Mouse (Mus musculus) kidney, embryonic 14.5 days (tissue): Measurements from ENCODE around the gene Zfp239. TPM values are rescaled to one million over a fixed set of nuclear protein-coding genes. Genes with fewer than 3 reads are reported as not detected.
"Not testable (repeated sequence)": the region's sequence is repeated elsewhere in the genome, so short reads cannot be mapped to it uniquely, and the experiment has no call there.

Experiments used
- ATAC-seq: fragments of 200-750 bp; cut with Nextera tagmentation; 2 replicates; pipeline ENCODE4 v1.8.0; 2017; ENCODE audit warnings: moderate number of reproducible peaks, mild to moderate bottlenecking, moderate TSS enrichment, moderate library complexity; ENCODE audit not compliant: low FRiP score, low TSS enrichment
- H3K27ac ChIP-seq: fragments of 300-500 bp; sonication (generic); 2 replicates; pipeline ENCODE4 v1.5.1; 2014; ENCODE audit warnings: low read depth, mild to moderate bottlenecking, low read length, moderate library complexity, mixed read lengths
- H3K27me3 ChIP-seq: fragments of 300-500 bp; sonication (generic); 2 replicates; pipeline ENCODE4 v1.6.1; 2014; ENCODE audit warnings: mild to moderate bottlenecking, low read length; ENCODE audit not compliant: control insufficient read depth, insufficient read depth
- H3K36me3 ChIP-seq: fragments of 300-500 bp; sonication (generic); 2 replicates; pipeline ENCODE4 v1.6.1; 2014; ENCODE audit warnings: low read length, mixed read lengths; ENCODE audit not compliant: control insufficient read depth, insufficient read depth
- H3K4me1 ChIP-seq: fragments of 300-500 bp; sonication (generic); 2 replicates; pipeline ENCODE4 v1.6.1; 2014; ENCODE audit warnings: low read length, mixed read lengths; ENCODE audit not compliant: control insufficient read depth, insufficient read depth
- H3K4me2 ChIP-seq: fragments of 300-500 bp; sonication (generic); replicated peaks from 2 replicates; pipeline ENCODE4 v1.6.1; 2014; ENCODE audit warnings: low read depth, mild to moderate bottlenecking, low read length
- H3K4me3 ChIP-seq: fragments of 300-500 bp; sonication (generic); 2 replicates; pipeline ENCODE4 v1.5.1; 2014; ENCODE audit warnings: mild to moderate bottlenecking, low read length
- H3K9ac ChIP-seq: fragments of 300-500 bp; sonication (generic); 2 replicates; pipeline ENCODE4 v1.6.1; 2014; ENCODE audit warnings: low read depth, mild to moderate bottlenecking, low read length, moderate library complexity
- H3K9me3 ChIP-seq: fragments of 300-500 bp; sonication (generic); 2 replicates; pipeline ENCODE4 v1.6.1; 2016; ENCODE audit warnings: low read length; ENCODE audit not compliant: control insufficient read depth
- WGBS: fragments of 180-500 bp; shearing (Covaris S2); extraction: QIAGEN DNeasy Blood & Tissue Kit; methylation state at CpG from one replicate; pipeline ENCODE4 v1.1.7; 2014; 5-methylcytosine and 5-hydroxymethylcytosine counted together
- polyA plus RNA-seq: library from polyadenylated mRNA; unstranded; fragments of >200 nt; fragmentation: Nextera tagmentation; extraction: Ambion mirVana; gene quantifications from 2 replicates; pipeline ENCODE4 v1.2.1, GENCODE M21; 2014

The Zfp239 gene
- polyA plus RNA-seq, 1 experiment from 2014 or later = 10.0 TPM

DNA sequence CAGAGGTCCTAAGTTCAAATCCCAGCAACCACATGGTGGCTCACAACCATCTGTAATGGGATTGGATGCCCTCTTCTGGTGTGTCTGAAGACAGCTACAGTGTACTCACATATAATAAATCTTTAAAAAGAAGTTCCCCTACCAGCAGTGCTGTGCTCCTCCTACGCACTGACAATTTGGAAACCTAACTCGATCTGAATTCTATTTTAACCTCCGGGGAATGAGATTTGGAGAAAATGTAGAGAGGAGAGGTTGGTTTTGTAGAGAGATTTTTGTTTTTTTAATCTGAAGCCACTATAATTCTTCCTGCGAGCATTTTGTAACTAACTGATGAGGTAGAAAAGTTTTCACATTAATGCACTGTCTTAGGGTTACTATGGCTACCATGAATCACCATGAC, 15.2 kb upstream of the Zfp239 start:
- WGBS = 93% methylated on average over 4 of the region's 4 CpGs
- H3K4me1 ChIP-seq = not testable (repeated sequence)
- peaks cover 52% of the 10 kb centered on the region for H3K36me3 ChIP-seq

DNA sequence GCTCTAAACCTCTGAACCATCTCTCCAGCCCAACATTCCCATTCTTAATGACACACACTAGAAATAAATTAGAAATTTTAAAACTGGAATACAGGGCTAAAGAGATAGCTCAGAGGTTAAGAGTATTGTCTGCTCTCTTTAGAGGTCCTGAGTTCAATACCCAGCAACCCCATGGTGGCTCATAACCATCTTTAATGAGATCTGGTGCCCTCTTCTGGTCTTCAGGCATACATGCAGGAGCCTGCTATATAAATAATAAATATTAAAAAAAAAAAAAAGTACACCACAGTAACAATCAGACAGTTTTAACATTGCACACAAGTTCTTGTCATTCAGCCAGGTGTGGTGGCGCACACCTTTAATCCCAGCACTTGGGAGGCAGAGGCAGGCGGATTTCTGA, 14.1 kb upstream of the Zfp239 start:
- no peaks in the 10 kb centered on the region for H3K4me1 ChIP-seq
- no peak overlapping the region for H3K4me2 ChIP-seq
- ATAC-seq = no peak
- H3K27me3 ChIP-seq = no peaks in the 10 kb centered on the region
- H3K4me3 ChIP-seq = no peak overlapping the region
- H3K36me3 ChIP-seq = peaks cover 52% of the 10 kb centered on the region
- H3K27ac ChIP-seq = no peak overlapping the region
- H3K9ac ChIP-seq = no peak overlapping the region
- WGBS = 98% methylated on average over 2 of the region's 2 CpGs
- H3K9me3 ChIP-seq = no peaks in the 10 kb centered on the region

More for the DNA sequence above, 15.2 kb upstream of the Zfp239 start:
- not testable (repeated sequence) for H3K4me2 ChIP-seq, H3K27me3 ChIP-seq, H3K4me3 ChIP-seq, H3K9me3 ChIP-seq, ATAC-seq, H3K9ac ChIP-seq, H3K27ac ChIP-seq

DNA sequence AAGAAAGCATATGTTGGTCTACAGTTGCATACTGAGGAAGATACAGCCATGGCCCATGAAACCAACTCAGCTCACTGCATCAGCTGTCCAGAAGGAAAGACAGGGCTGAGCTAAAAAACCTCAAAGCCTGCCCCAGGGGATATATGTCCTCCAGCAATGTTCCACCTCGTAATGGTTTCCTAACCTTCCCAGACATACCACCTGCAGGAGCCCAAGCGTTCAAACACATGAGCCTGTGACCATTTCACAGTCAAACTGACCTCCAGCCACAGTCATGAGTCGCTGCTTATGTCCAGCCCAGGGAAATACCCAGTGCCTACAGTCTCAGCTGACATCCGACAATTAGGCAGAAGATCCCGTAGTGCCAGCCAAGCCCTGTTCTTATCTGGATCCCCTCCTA, 13.3 kb upstream of the Zfp239 start:
- Histone ChIP-seq H3K9me3 (no peaks in the 10 kb centered on the region), H3K36me3 (peaks cover 48% of the 10 kb centered on the region), H3K4me2 (no peak overlapping the region), H3K4me3 (no peak overlapping the region), H3K4me1 (no peaks in the 10 kb centered on the region), H3K27me3 (no peaks in the 10 kb centered on the region), H3K27ac (no peak overlapping the region), H3K9ac (no peak overlapping the region)
- WGBS = 91% methylated on average over 5 of the region's 5 CpGs
- ATAC-seq = no peak

DNA sequence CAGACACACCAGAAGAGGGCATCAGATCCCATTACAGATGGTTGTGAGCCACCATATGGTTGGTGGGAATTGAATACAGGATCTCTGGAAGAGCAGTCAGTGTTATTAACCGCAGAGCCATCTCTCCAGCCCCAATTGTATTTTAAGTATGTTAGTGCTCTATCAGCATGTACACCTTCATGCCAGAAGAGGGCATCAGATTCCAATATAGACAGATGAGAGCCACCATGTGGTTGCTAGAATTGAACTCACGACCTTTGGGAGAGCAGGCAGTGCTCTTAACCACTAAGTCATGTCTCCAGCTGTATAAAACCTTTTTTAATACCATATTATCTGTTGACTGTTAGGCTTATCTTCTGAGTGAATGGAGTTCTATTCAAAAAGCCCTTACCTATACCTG, 10.2 kb upstream of the Zfp239 start:
- Histone ChIP-seq H3K4me2 (no peak overlapping the region), H3K27ac (no peak overlapping the region), H3K9ac (no peak overlapping the region), H3K4me1 (no peaks in the 10 kb centered on the region), H3K36me3 (peaks cover 16% of the 10 kb centered on the region; the same call in 1 of the 2 replicates), H3K9me3 (no peaks in the 10 kb centered on the region), H3K27me3 (no peaks in the 10 kb centered on the region), H3K4me3 (no peak overlapping the region)
- no peak for ATAC-seq
- 58% methylated on average over 2 of the region's 2 CpGs for WGBS

DNA sequence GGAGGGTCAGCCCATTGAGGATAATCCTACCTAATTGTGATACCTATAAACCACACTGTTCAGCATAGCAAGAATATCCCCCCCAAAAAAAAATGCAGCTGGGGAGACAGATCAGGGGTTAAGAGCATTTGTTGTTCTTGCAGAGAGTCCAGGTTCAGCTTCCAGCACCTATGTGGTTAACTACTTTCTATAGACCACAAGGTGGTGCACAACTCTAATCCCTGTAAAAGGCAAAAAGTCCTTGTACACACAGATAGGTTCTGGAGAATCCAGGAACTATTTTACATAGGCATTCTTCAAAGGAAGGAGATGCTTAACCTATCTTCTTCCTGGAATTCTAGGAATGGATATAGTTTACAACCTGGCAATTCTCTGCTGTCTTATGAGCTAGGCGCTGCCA, 3.9 kb upstream of the Zfp239 start:
- Histone ChIP-seq H3K9me3 (no peaks in the 10 kb centered on the region), H3K36me3 (no peaks in the 10 kb centered on the region), H3K27ac (no peak overlapping the region), H3K27me3 (no peaks in the 10 kb centered on the region), H3K4me2 (no peak overlapping the region), H3K4me3 (no peak overlapping the region), H3K9ac (no peak overlapping the region), H3K4me1 (no peaks in the 10 kb centered on the region)
- 87% methylated on average over 1 of the region's 1 CpGs for WGBS
- 0 out of 2 replicates have a peak, but pooled peaks have one; percentile 52 for ATAC-seq

DNA sequence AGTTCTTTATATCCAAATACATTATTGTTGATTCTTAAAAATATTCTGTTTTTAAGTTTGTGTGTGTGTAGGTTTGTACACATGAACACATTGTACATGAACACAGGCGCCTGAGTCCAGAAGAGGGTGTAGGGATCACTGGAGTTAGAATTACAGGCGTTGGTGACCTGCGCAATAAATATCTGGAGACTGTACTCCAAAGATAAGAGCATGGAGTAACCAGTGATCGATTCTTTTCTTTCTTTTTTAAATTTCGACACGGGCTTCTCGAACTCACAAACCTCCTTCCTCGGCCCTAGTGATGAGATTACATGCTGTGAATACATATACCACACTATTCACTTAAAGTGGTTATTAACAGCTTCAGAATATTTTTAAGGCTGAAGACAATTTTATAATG, 565 bp downstream of the Zfp239 start:
- 0 out of 2 replicates have a peak, but pooled peaks cover 4% of the 10 kb centered on the region for H3K4me1 ChIP-seq
- H3K36me3 ChIP-seq = no peaks in the 10 kb centered on the region
- H3K27me3 ChIP-seq = no peaks in the 10 kb centered on the region
- no peak overlapping the region for H3K9ac ChIP-seq
- no peak overlapping the region; the same call in 1 of the 2 replicates for H3K4me3 ChIP-seq
- ATAC-seq = peak; percentile 2; the same call in 1 of the 2 replicates
- 78% methylated on average over 8 of the region's 8 CpGs for WGBS
- no peak overlapping the region for H3K27ac ChIP-seq
- peak overlapping the region; percentile 92 for H3K4me2 ChIP-seq
- H3K9me3 ChIP-seq = no peaks in the 10 kb centered on the region

DNA sequence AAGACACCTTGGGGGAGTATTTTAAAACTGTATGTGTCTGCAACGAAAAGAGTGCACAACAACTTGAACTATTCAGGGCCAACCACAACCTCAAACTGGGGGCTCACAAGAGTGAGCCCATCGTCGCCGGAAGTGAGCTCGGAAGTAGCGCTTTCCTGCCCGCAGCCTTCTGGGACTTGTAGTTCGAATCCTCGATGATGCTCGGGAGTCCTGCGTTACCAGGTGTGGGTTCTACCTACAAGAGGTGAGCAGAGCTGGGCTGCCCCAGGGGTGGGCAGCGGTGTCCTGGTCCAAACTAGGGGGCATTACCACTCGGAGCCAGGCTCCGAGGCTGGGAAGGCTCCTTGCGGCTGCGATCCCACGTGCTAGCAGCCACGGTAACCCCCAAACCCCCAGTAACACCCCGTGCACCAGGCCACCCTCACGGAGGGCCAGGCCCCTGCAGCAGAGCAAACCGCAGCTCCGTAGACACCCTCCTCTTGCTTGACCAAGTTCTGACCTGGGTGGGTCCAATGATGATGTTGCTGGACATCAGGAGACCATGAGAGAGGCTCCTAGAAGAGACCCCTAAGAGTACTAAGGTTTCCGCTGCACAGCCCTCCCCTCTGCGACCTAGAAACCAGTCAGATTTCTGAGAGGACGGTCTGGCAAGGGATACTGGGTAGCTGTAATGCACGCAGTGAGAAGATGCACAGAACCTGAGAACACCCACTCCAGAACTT, 1.2 kb downstream of the Zfp239 start:
- H3K4me3 ChIP-seq = peak overlapping the region; percentile 80
- ATAC-seq = peak; percentile 83
- H3K4me2 ChIP-seq = peak overlapping the region; percentile 92
- H3K36me3 ChIP-seq = no peaks in the 10 kb centered on the region
- H3K9ac ChIP-seq = peak overlapping the region; percentile 70
- no peaks in the 10 kb centered on the region for H3K9me3 ChIP-seq
- 0 out of 2 replicates have a peak, but pooled peaks cover 4% of the 10 kb centered on the region for H3K4me1 ChIP-seq
- WGBS = 3% methylated on average over 26 of the region's 26 CpGs
- no peaks in the 10 kb centered on the region for H3K27me3 ChIP-seq
- no peak overlapping the region for H3K27ac ChIP-seq

DNA sequence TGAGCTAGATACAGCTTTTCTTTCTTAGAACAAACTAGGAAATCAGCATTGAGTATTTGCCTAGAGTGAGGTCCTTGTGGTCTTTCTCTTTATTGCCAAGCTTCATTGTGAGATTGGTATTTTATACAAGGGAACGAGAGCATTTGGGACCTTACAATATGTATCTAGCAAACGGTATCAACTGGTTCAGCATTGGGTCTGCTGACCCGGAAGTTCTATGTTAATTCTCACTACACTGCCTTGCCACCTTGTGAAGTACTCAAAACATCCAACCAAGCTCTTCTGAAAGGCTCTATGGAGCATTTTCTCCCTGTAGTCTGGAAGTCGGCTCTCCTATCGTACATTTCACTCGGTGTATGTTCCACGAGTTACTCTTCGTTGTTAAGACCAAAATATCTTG, 1.9 kb downstream of the Zfp239 start:
- 96% methylated on average over 8 of the region's 8 CpGs for WGBS
- H3K4me3 ChIP-seq = peak overlapping the region; percentile 80; the same call in 1 of the 2 replicates
- H3K36me3 ChIP-seq = no peaks in the 10 kb centered on the region
- H3K27me3 ChIP-seq = no peaks in the 10 kb centered on the region
- H3K4me1 ChIP-seq = 0 out of 2 replicates have a peak, but pooled peaks cover 4% of the 10 kb centered on the region
- H3K9ac ChIP-seq = peak overlapping the region; percentile 70; the same call in 1 of the 2 replicates
- ATAC-seq = no peak
- H3K9me3 ChIP-seq = no peaks in the 10 kb centered on the region
- H3K4me2 ChIP-seq = peak overlapping the region; percentile 92
- no peak overlapping the region for H3K27ac ChIP-seq

DNA sequence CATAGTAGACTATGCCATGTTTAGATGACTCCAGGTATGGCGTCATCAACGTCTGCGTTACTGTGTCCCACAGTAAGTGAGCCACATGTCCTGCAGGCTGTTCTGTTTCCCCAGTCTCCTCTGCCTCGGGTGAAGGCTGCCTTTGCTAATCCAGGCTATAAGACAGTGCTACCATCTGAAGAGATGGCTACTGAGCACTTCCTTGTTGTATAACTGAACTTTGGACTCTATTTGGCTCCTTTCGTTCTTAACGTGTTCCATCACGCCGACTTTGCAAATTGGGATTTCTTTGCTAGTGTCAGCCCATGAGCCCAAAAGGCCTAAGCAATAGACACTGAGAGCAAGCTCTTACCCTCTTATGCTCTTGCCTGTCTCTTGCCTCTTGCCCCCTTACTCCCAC, 6.3 kb downstream of the Zfp239 start:
- no peaks in the 10 kb centered on the region for H3K36me3 ChIP-seq
- no peak overlapping the region for H3K27ac ChIP-seq
- no peak overlapping the region for H3K4me3 ChIP-seq
- 0 out of 2 replicates have a peak, but pooled peaks cover 3% of the 10 kb centered on the region for H3K4me1 ChIP-seq
- 89% methylated on average over 8 of the region's 8 CpGs for WGBS
- H3K9me3 ChIP-seq = no peaks in the 10 kb centered on the region
- H3K4me2 ChIP-seq = no peak overlapping the region
- H3K9ac ChIP-seq = no peak overlapping the region
- no peak for ATAC-seq
- H3K27me3 ChIP-seq = no peaks in the 10 kb centered on the region
